Mouse (Mus musculus) liver, embryonic 14.5 days (tissue): ENCODE measurements around the gene Bptf.

Experiments used
- CTCF ChIP-seq: IDR thresholded peaks from 2 replicates; pipeline ENCODE4 v1.5.1; 2016; ENCODE audit warnings: antibody characterized with exemption, low read depth, control low read depth
- EP300 ChIP-seq: IDR thresholded peaks from 2 replicates; pipeline ENCODE4 v1.6.1; 2016; ENCODE audit warnings: antibody characterized with exemption, low read depth

- TF ChIP-seq CTCF (peak; percentile 74), EP300 (peak; percentile 84)
Observed at GRCm38 (mm10) chr11:107092637-107093036, 39.3 kb downstream of the Bptf start.
